ENCODE assay signal across 29 mouse cellular contexts in genomic region chr14:34846799-34847198, GRCm38 (mm10). TPM values are rescaled to one million over a fixed set of nuclear protein-coding genes. Genes with fewer than 3 reads are reported as not detected.
A peak's percentile ranks its signal among the peaks of the same experiment; 100 is the strongest.
DNase-seq lines count a peak whose midpoint lies in the region; ATAC-seq and TF ChIP-seq lines count a peak whose summit lies in the region.
"Had no signal": no experiment of that assay in that cellular context is flagged by ENCODE, and none has a peak within 500 bp of the region (broad histone marks: within the 10 kb centered on the region; RNA-seq: fewer than 3 reads in every experiment).

No protein-coding gene starts in this region.

- no peak for DNase-seq in forebrain, embryonic 11.5 days (ENCODE audit: low spot score)
- no peak for DNase-seq in forebrain, embryonic 10.5 days (ENCODE audit: extremely low spot score, low spot score)
- no peak for DNase-seq in neural tube, embryonic 10.5 days (ENCODE audit: extremely low spot score, low spot score)
- DNase-seq in layer of hippocampus, adult 8-10 months (ENCODE audit: low spot score in 2 of 2) = no peak
- DNase-seq in left cerebral cortex, postnatal 10 days (ENCODE audit: extremely low spot score in 1 of 2, low spot score in 2 of 2) = no peak
- no peak for DNase-seq in left cerebral cortex, adult 2 months (ENCODE audit: extremely low spot score in 1 of 2, low spot score in 2 of 2)
- DNase-seq: adrenal gland, postnatal 10 days; cerebellum, postnatal 14 days; gastrocnemius, postnatal 14 days; heart, adult 18-20 months; kidney, adult 9 months; kidney, postnatal 4 days; layer of hippocampus, postnatal 36 days; left cerebral cortex, postnatal 4 days; liver, postnatal 0 days; lung, postnatal 14 days; right cerebral cortex, postnatal 25 days; thymus, adult 18-20 months; thymus, postnatal 4 days had no signal

- no peaks in the 10 kb centered on the region for H3K27me3 ChIP-seq in forebrain, embryonic 11.5 days (ENCODE audit: control insufficient read depth, insufficient read depth, low read length)
- no peaks in the 10 kb centered on the region for H3K27me3 ChIP-seq in forebrain, embryonic 10.5 days (ENCODE audit: poor library complexity, severe bottlenecking)
- no peaks in the 10 kb centered on the region for H3K27me3 ChIP-seq in neural tube, embryonic 12.5 days (replicated peaks)
- no peaks in the 10 kb centered on the region for H3K27me3 ChIP-seq in hindbrain, embryonic 16.5 days (replicated peaks; ENCODE audit: control insufficient read depth, insufficient read depth, low read length)
- H3K27me3 ChIP-seq: embryonic facial prominence, embryonic 13.5 days; megakaryocyte, embryonic 14.5 days; stomach, embryonic 15.5 days had no signal

- no peak for TF ChIP-seq CTCF in left cerebral cortex, adult 2 months (IDR thresholded peaks at IDR 0.05)

- no peaks in the 10 kb centered on the region for H3K36me3 ChIP-seq in forebrain, embryonic 11.5 days (ENCODE audit: control insufficient read depth, insufficient read depth, low read length)
- no peaks in the 10 kb centered on the region for H3K36me3 ChIP-seq in forebrain, embryonic 10.5 days (replicated peaks)
- H3K36me3 ChIP-seq in neural tube, embryonic 12.5 days = no peaks in the 10 kb centered on the region
- no peaks in the 10 kb centered on the region for H3K36me3 ChIP-seq in hindbrain, embryonic 16.5 days (ENCODE audit: control insufficient read depth, insufficient read depth, low read length)
- H3K36me3 ChIP-seq: embryonic facial prominence, embryonic 13.5 days; heart, embryonic 13.5 days; stomach, embryonic 15.5 days had no signal

- 0 out of 2 replicates have a peak, but pooled peaks cover 2% of the 10 kb centered on the region for H3K4me1 ChIP-seq in forebrain, embryonic 11.5 days (replicated peaks; ENCODE audit: control insufficient read depth, insufficient read depth, low read length)
- H3K4me1 ChIP-seq in forebrain, embryonic 10.5 days = peaks cover 6% of the 10 kb centered on the region; the same call in 1 of the 2 replicates
- H3K4me1 ChIP-seq in neural tube, embryonic 12.5 days = no peaks in the 10 kb centered on the region
- H3K4me1 ChIP-seq in hindbrain, embryonic 16.5 days (ENCODE audit: control insufficient read depth, insufficient read depth, low read depth, low read length) = peaks cover 3% of the 10 kb centered on the region; the same call in 1 of the 2 replicates
- H3K4me1 ChIP-seq: embryonic facial prominence, embryonic 13.5 days; megakaryocyte, embryonic 14.5 days; stomach, embryonic 15.5 days had no signal

- 43% methylated on average over 4 of the region's 4 CpGs for WGBS in forebrain, embryonic 11.5 days
- 62% methylated on average over 4 of the region's 4 CpGs for WGBS in forebrain, embryonic 10.5 days
- WGBS in neural tube, embryonic 12.5 days = 62% methylated on average over 4 of the region's 4 CpGs
- 29% methylated on average over 4 of the region's 4 CpGs for WGBS in hindbrain, embryonic 16.5 days

- intact Hi-C loops in left cerebral cortex, postnatal 10 days (cut with DNase I) = no loop called here
- intact Hi-C loops in left cerebral cortex, adult 2 months (cut with DNase I) = no loop called here

- ATAC-seq in forebrain, embryonic 11.5 days (replicated peaks; ENCODE audit: low FRiP score) = peak; percentile 70
- ATAC-seq in neural tube, embryonic 12.5 days (ENCODE audit: low FRiP score, low read depth) = peak; percentile 61; the same call in 1 of the 2 replicates
- ATAC-seq in hindbrain, embryonic 16.5 days = peak; percentile 76
- ATAC-seq: CD4-positive, CD25-positive, alpha-beta regulatory T cell, adult 4 months; liver, postnatal 0 days; Patski had no signal

- H3K9ac ChIP-seq in forebrain, embryonic 11.5 days (ENCODE audit: low read length) = no peak overlapping the region
- no peak overlapping the region for H3K9ac ChIP-seq in neural tube, embryonic 12.5 days
- no peak overlapping the region for H3K9ac ChIP-seq in hindbrain, embryonic 16.5 days (ENCODE audit: low read depth, low read length)
- H3K9ac ChIP-seq: embryonic facial prominence, embryonic 13.5 days; heart, embryonic 13.5 days; liver, postnatal 0 days; stomach, embryonic 15.5 days had no signal

- no peak overlapping the region for H3K4me2 ChIP-seq in forebrain, embryonic 11.5 days (ENCODE audit: low read depth, low read length, severe bottlenecking)
- no peak overlapping the region for H3K4me2 ChIP-seq in neural tube, embryonic 12.5 days (replicated peaks)
- no peak overlapping the region for H3K4me2 ChIP-seq in hindbrain, embryonic 16.5 days (ENCODE audit: low read length)
- H3K4me2 ChIP-seq: embryonic facial prominence, embryonic 13.5 days; heart, embryonic 13.5 days; stomach, embryonic 15.5 days had no signal

- no peaks in the 10 kb centered on the region for H3K9me3 ChIP-seq in forebrain, embryonic 11.5 days (ENCODE audit: control insufficient read depth, low read length)
- no peaks in the 10 kb centered on the region for H3K9me3 ChIP-seq in forebrain, embryonic 10.5 days
- H3K9me3 ChIP-seq in neural tube, embryonic 12.5 days = no peaks in the 10 kb centered on the region
- H3K9me3 ChIP-seq in hindbrain, embryonic 16.5 days (ENCODE audit: control insufficient read depth, low read length) = no peaks in the 10 kb centered on the region
- H3K9me3 ChIP-seq: embryonic facial prominence, embryonic 13.5 days; heart, embryonic 13.5 days; megakaryocyte, embryonic 14.5 days; stomach, embryonic 15.5 days had no signal

- no peak overlapping the region for H3K27ac ChIP-seq in forebrain, embryonic 11.5 days (ENCODE audit: low read depth, low read length)
- no peak overlapping the region for H3K27ac ChIP-seq in forebrain, embryonic 10.5 days
- H3K27ac ChIP-seq in neural tube, embryonic 12.5 days = no peak overlapping the region
- H3K27ac ChIP-seq in hindbrain, embryonic 16.5 days (ENCODE audit: low read depth, low read length) = no peak overlapping the region
- no peak overlapping the region for H3K27ac ChIP-seq in left cerebral cortex, adult 2 months
- H3K27ac ChIP-seq: embryonic facial prominence, embryonic 13.5 days; heart, embryonic 13.5 days; stomach, embryonic 15.5 days had no signal

- no peak overlapping the region for H3K4me3 ChIP-seq in forebrain, embryonic 11.5 days (ENCODE audit: low read depth, low read length)
- no peak overlapping the region for H3K4me3 ChIP-seq in forebrain, embryonic 10.5 days
- H3K4me3 ChIP-seq in neural tube, embryonic 12.5 days = no peak overlapping the region
- no peak overlapping the region for H3K4me3 ChIP-seq in hindbrain, embryonic 16.5 days (ENCODE audit: low read length)
- no peak overlapping the region for H3K4me3 ChIP-seq in left cerebral cortex, adult 2 months
- H3K4me3 ChIP-seq: embryonic facial prominence, embryonic 13.5 days; heart, embryonic 13.5 days; megakaryocyte, embryonic 14.5 days; myocyte; stomach, embryonic 15.5 days had no signal

RNA-seq across cellular contexts. Expression of gene Grid1, which starts 26.9 kb away (rescaled TPM):
- 0.36 and 0.72 TPM in 2 replicates for polyA plus RNA-seq in forebrain, embryonic 11.5 days (2014; fragmentation: Nextera tagmentation; extraction: Ambion mirVana)
- polyA plus RNA-seq in forebrain, embryonic 10.5 days (2016; fragmentation: Nextera tagmentation; extraction: Ambion mirVana) = 0.06 and 0.24 TPM in 2 replicates
- polyA plus RNA-seq in neural tube, embryonic 12.5 days (2016; fragmentation: Nextera tagmentation; extraction: Ambion mirVana) = 2.0 and 2.4 TPM in 2 replicates
- 5.8 and 7.1 TPM in 2 replicates for polyA plus RNA-seq in hindbrain, embryonic 16.5 days (2015; fragmentation: Nextera tagmentation; extraction: Ambion mirVana)
- 10 to 100 TPM; 50.8 to 58.6 (median 55.0) TPM for total RNA-seq in layer of hippocampus, adult 8-10 months (2022)
- 10 to 100 TPM; 48.2 to 49.7 TPM for total RNA-seq in left cerebral cortex, postnatal 10 days (2021)
- total RNA-seq in left cerebral cortex, adult 2 months (2021) = 10 to 100 TPM; 47.7 to 48.6 TPM
- total RNA-seq: heart, adult 18-20 months; heart, postnatal 25 days had no signal
- polyA plus RNA-seq: CD4-positive, CD25-positive, alpha-beta regulatory T cell, adult 4 months; liver, postnatal 0 days; myocyte; Patski had no signal
